Mouse (Mus musculus): ENCODE measurements around the gene Shisa8.

- TF ChIP-seq CTCF (IDR thresholded peaks at IDR 0.05; ENCODE audit: low read depth, low read length) (no peak; the same call in 1 of the 2 replicates), POLR2A (IDR thresholded peaks at IDR 0.05; ENCODE audit: extremely low read depth, insufficient read depth, low read length) (no peak)
Observed at GRCm38 (mm10) chr15:82221104-82221860, 8.7 kb upstream of the Shisa8 start.

Measured in liver, adult 2 months (tissue).